Mouse (Mus musculus) right cerebral cortex, adult 2 months (tissue): ENCODE data around the gene Nos2.
"Not testable (repeated sequence)": the region's sequence is repeated elsewhere in the genome, so short reads cannot be mapped to it uniquely, and the experiment has no call there.

Experiments
- DNase-seq, 2 experiments: peaks; one replicate each; pipeline ENCODE4 v3.0.0; 2021 to 2022; ENCODE audit warnings: low spot score in 2 of 2

The Nos2 gene

GRCm38 (mm10) chr11:78989206-78989605, 68.6 kb downstream of the Nos2 start:
- DNase-seq = not testable (repeated sequence)

GRCm38 (mm10) chr11:78990096-78990495, 69.5 kb downstream of the Nos2 start:
- no peak for DNase-seq

- not testable (repeated sequence) for DNase-seq
Measured at GRCm38 (mm10) chr11:78990875-78991543, 70.4 kb downstream of the Nos2 start.

DNA sequence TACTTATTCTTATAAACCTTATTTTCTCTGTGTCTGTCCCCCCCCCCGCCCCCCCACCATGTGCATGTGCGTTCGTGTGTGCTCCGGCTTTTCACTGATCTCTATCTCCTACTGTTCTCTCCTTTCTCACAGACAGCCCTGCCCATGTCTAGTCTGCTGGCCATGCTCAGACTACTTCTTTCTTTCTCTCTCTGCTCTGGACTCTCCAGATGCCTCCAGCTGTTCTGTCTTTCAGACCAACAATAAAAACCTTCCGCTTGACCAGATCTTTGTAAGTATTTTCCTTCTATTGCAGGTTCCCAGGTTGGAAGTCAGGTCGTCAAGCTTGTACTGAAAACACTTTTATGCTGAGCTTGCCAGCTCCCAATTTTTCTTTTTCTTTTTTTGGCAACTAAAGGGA, 78.5 kb downstream of the Nos2 start:
- no peak for DNase-seq

DNA sequence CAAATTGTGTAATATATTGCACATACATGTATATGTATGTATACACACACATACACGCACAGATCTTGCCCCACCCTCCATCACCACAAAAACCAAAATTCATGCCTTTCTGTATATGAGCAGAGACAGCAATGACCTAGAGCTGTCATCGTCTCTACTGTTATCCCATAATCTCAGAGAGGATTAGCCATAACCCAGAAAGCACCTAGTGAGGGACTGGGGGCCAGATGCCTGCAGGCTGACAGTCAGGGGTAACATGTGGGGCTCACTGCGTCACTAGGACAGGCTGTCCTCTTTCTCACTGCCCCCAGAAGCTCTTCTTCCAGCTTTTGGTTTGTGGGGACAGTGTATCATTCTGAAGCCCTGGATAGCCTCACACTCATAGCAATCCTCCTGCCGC, 81.3 kb downstream of the Nos2 start:
- no peak for DNase-seq

DNA sequence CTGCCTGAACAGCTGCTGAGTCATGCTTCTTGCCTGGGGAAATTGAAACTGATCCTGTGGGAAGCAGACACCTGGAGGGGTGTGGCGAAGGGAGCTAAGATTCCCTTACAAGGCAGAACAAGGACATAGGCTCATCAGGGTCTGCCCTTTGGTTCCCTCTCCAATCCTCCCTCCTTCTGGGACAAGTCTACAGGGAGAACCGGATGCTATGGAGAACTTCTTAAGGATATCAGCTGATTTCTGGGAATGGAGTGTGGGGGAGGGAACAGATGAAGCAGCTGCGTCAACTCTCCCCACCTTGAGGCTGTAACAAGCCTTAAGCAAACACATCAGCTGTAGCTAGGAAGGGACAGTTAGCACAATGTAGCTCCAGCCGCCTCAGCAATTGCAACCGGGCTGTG, 82.0 kb downstream of the Nos2 start:
- peak in 1 of 2 experiments; percentile 24 for DNase-seq

DNA sequence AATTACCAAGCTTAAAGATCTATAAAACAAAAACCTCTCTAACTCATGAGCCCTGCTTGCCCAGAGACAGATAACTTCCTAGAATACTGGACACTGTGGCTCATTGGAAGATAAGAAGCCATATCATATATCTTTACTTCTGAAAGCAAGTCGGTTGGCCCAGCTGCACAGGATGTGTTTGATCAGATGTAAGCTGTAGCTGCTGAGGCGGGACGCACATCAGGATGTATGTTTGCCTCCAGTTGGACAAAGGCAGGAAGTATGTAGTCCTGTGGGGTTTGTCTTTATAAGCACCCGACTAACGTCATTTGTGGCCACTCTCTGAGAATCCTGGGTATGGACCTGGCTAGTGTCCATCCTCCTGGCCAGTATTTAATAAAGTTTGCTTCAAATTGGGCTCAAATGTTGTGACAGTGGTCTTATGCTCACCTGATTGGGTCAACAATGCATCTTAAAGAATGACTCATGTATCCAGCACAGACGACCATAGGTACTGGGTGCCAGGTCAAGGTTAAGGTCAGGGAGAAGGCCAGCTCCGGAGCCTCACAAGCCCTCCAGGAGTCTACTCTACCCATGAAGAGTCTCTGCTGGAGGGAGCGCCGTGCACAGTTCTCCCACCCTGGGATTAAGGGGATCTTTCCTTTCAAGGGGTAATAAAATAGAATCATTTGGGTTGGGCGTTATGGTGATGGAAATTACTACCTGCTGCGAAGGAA, 82.6 kb downstream of the Nos2 start:
- DNase-seq = no peak

DNA sequence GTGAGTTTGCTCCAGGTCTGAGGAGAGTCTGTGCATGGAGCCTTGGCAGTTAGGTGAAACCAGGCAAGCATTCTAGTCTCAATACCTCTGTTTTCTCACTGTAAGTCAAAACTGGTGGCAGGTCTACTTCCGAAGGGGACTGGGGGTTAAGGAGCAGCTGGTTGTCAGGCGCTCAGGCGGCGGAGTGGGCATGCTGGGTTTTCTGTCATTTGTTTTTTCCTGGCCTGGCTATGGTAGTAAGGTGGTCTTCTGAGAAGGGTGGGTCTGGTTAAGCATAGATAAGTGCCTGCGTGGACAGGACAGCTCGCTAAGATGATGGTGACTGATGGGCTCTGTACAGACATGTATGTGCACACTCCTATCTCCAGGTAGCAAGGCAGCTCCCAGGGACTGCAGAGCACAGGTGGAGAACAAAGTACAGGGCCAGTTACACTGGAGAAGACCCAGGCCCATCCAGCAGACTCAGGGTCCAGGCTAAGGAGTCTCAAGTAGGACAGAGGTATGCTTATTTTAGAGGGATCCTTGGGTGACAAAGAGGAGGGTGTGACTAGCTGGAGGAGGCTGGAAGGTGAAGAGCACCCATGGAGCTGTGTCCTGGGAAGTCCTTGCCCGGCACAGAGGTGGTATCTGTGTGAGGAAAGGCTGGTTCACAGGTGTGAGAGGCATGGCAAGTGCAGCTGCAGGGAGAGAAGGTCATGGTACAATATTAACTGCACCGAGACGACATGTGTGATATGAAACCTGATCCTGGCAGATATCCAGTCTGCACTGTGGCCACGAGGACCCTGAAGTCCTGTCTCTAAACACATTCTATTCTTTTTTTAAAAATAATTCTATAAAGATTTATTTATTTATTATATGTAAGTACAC, 83.4 kb downstream of the Nos2 start:
- no peak for DNase-seq

DNA sequence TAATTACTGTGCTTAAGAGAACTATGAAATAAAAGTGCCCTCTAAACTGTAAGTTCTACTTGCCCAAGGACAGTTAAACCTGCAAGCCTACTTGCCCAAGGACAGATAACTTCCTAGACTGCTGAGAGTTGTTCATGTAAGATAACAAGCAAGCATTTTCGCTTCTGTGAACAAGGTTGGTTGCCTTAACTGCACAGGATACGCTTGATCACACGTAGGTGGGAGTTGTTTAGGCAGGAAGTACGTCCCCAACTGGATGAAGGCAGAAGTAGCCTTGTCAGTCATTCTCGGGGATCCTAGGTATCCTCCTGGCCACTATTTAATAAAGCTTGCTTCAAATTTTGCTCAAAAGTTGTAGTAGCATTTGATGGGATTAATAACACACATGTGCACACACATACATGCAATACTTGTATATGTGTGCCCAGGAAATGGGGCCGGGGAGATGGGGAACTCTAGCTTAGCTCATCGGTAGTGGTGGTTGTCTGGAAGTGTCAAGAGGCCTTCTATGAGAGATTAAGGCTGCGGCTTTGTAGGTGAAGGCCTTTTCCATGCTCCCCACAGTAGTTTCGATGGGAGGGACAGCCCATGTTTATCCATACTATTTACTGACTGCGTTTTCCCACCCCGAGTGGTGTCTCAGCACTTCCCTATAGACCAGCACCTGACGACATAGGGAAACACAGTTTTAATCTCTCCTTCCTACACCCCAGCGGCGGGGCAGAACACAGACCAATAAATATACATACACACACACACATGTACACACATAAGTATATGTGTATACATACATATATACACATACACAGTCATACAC, 85.2 kb downstream of the Nos2 start:
- DNase-seq = no peak

DNA sequence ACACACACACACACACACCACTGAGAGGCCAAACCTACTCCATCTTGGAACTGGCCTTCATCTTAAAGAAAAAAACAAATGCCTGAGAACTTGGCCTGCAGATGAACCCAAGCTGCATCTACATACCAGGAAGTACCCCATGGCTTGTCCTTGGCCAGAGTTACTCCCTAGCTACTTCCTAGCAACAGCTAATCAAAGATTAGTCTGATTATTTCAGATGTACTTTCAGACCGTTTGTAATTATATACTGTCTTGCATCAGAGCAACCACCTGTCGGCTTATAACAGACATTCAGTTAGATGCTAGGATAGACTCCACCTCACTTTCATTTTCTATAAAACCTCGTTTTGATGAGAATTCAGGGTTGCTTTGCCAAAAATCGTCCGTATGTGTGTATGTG, 85.8 kb downstream of the Nos2 start:
- DNase-seq = no peak

DNA sequence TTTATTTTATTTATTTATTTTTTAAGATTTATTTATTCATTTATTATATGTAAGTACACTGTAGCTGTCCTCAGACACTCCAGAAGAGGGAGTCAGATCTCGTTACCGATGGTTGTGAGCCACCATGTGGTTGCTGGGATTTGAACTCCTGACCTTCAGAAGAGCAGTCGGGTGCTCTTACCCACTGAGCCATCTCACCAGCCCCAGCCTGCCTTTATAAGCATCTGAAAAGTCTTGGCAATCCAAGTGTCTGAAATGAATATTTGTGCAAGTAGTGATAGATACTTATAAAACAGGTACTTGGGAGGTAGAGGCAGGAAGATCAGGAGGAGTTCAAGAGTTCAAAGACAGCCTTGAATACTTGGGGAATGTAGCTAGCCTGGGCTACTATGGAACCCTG, 86.8 kb downstream of the Nos2 start:
- not testable (repeated sequence) for DNase-seq

DNA sequence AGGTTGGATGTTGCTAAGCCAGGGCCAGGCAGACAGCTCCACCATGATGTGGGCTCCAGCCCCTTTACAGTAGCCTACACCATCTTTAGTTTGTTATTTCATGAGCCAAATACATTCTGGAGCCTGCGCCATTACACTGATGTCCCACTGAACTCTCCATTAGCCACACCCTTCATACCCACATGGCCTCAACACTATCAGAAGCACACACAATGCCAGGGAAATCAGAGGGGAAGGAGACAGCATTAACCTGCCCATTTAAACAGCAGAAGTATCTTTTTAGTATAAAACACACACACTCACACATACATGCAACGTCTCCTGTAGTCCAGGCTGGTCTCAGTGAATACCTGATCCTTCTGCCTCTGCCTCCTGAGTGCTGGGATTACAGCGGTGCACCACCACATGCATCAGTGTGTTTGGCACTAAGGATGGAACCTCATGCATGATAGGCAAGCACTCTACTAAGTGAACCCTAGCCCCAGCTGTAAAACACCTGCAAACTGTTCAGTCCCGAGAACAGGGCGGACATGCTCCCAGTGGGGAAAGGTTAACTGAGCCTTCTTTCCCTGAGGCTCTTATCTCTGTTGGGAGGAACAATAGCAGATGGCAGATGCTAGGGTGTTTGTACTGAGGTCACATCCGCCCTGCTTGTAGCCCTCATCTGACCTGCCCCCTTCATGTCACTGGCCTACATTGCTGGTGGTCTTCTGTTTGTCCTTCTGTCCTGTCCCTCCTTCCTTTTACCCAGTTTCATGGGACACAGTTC, 87.6 kb downstream of the Nos2 start:
- DNase-seq = no peak

GRCm38 (mm10) chr11:79008891-79009290, 88.3 kb downstream of the Nos2 start:
- no peak for DNase-seq
